Mouse (Mus musculus) kidney, adult 2 months (tissue): ENCODE results near the gene Cdk12. TPM values are rescaled to one million over a fixed set of nuclear protein-coding genes. Genes with fewer than 3 reads are reported as not detected.
"Not testable (repeated sequence)": the region's sequence is repeated elsewhere in the genome, so short reads cannot be mapped to it uniquely, and the experiment has no call there.

Source experiments
- DNase-seq: peaks from one replicate; pipeline ENCODE4 v3.0.0; 2021
- H3K27ac ChIP-seq: fragments of 200-500 bp; 2 replicates; pipeline ENCODE4 v1.5.1; 2012; ENCODE audit warnings: low read depth, low read length, control low read depth, inconsistent platforms; ENCODE audit not compliant: insufficient read depth
- H3K27me3 ChIP-seq: fragments of 200-500 bp; replicated peaks from 2 replicates; pipeline ENCODE4 v1.6.1; 2012; ENCODE audit warnings: mild to moderate bottlenecking, moderate library complexity, low read length, inconsistent platforms; ENCODE audit not compliant: control insufficient read depth, insufficient read depth
- H3K36me3 ChIP-seq: fragments of 200-500 bp; 2 replicates; pipeline ENCODE4 v1.6.1; 2012; ENCODE audit warnings: mild to moderate bottlenecking, moderate library complexity, low read length, inconsistent platforms; ENCODE audit not compliant: control insufficient read depth, insufficient read depth
- H3K4me1 ChIP-seq: fragments of 200-500 bp; 2 replicates; pipeline ENCODE4 v1.6.1; 2011; ENCODE audit warnings: low read length; ENCODE audit not compliant: control insufficient read depth, insufficient read depth
- H3K4me3 ChIP-seq: fragments of 200-500 bp; 2 replicates; pipeline ENCODE4 v1.5.1; 2011; ENCODE audit warnings: mild to moderate bottlenecking, low read depth, low read length, control low read depth; ENCODE audit not compliant: insufficient read depth
- CTCF ChIP-seq: fragments of 200-500 bp; conservative IDR thresholded peaks from 2 replicates; pipeline ENCODE4 v1.5.1; 2011; ENCODE audit warnings: low read depth, mild to moderate bottlenecking, control low read depth, low read length, moderate library complexity, mixed read lengths; ENCODE audit not compliant: insufficient read depth, insufficient read length
- POLR2A ChIP-seq: fragments of 200-500 bp; IDR thresholded peaks from one replicate; pipeline ENCODE4 v1.6.1; 2011; ENCODE audit warnings: low read depth, low read length, control low read depth
- WGBS: fragments of 180-500 bp; shearing (Covaris S2); methylation state at CpG from one replicate; pipeline ENCODE4 v1.1.7; 2018; 5-methylcytosine and 5-hydroxymethylcytosine counted together
- polyA plus RNA-seq: library from polyadenylated mRNA; depleted of rRNA; stranded (reverse); fragments of >200 nt; gene quantifications from 2 replicates; pipeline ENCODE4 v1.2.3, GENCODE M21; 2012

The Cdk12 gene
- polyA plus RNA-seq, 1 experiment: 12.0 TPM

DNA sequence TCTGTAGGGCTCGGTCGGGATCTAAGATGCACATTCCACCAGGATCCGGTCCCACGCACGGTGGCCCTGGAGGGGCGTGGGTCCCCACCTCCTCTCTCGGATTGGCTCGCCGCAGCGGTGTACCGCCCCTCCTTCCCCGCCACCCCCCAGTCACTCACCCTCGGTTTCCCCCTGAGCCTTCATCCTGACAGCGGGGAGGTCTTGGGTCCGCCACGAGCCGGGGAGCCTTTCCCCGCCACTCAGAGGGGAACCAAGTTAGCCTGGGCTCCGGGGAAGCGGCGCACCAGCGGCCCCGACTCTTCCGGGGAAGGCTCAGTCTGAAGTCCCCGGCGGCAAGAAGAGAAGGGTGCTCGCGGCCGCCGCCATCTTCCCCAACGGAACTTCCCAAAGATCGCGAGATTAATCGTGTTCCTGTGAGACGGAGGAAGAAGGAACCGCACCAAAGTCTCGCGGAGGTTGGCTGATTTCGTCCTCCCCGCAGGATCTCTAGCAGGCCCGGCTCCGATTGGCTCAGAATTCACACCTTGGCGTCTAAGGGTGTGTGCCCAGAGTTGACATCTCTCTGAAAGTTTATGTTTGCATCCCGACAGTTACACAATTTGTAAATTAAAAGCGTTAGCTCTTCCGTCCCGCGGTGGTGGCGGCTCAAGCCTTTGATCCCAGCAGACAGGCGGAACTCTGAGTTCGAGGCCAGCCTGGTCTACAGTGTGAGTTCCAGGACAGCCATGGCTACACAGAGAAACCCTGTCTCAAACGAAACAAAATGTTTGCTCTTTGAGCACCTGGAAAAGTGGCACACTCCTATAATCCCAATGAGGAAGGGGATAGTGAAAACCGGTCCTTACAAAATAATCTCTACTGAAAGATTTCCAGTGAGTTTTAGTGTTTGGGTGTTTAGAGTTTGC is 9.7 kb upstream of the Cdk12 start, which contains the start of gene Med1:
Gene Med1 (minus strand): TSS at position 393 of the 905 bp plus-strand sequence.
- TF ChIP-seq POLR2A: peak; percentile 18
- TF ChIP-seq CTCF: no peak
- H3K27me3 ChIP-seq: no peaks in the 10 kb centered on the region
- H3K4me3 ChIP-seq: peak within 1 kb of the TSS; percentile 66
- DNase-seq: peak; percentile 97
- H3K36me3 ChIP-seq: no peaks in the 10 kb centered on the region
- H3K4me1 ChIP-seq: peaks cover 2% of the 10 kb centered on the region; the same call in 1 of the 2 replicates
- under 1% methylated on average over 52 of the region's 53 CpGs for WGBS
- peak within 1 kb of the TSS; percentile 67 for H3K27ac ChIP-seq

DNA sequence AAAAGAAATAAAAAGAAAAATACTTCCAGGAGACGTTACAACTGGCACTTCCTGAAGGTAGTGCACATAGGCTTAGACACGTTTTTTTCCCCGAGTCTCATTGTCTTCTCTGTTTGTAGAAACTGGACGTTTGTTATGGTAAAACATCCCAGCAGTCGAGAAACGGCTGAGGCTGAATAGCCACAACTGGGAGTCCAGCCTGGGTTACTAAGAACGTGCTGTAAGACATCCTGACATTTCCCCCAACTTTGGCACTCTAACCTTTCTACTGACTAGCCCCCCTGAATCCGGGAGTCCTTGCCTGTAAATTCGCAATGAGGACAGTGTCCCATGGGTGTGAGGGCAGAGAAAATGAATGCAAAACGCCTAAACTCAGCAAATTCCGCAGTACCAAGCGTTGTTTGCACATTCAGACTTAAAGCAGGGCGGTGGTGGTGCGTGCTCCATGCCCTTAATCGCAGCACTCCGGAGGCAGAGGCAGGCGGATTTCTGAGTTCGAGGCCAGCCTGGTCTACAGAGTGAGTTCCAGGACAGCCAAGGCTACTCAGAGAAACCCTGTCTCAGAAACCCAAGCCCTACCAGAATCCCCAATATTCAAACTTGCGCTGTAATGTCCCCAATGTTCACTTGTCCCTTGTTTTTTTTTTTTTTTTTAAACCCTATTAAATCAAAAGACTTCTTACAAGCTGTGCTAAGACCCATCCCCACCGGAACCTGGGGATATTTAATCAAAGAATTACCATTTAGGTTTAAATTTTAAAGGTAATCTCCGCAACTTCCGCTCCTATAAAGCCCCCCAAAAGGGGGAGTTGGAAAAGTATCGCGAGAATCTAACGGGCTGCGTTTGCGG is 843 bp upstream of the Cdk12 start:
- DNase-seq: peak; percentile 41
- H3K27me3 ChIP-seq: no peaks in the 10 kb centered on the region
- H3K36me3 ChIP-seq: no peaks in the 10 kb centered on the region
- H3K4me3 ChIP-seq: peak overlapping the region; percentile 56
- peak overlapping the region; percentile 64 for H3K27ac ChIP-seq
- WGBS: 2% methylated on average over 27 of the region's 27 CpGs
- peaks cover 3% of the 10 kb centered on the region; the same call in 1 of the 2 replicates for H3K4me1 ChIP-seq
- TF ChIP-seq CTCF (no peak), POLR2A (no peak)

DNA sequence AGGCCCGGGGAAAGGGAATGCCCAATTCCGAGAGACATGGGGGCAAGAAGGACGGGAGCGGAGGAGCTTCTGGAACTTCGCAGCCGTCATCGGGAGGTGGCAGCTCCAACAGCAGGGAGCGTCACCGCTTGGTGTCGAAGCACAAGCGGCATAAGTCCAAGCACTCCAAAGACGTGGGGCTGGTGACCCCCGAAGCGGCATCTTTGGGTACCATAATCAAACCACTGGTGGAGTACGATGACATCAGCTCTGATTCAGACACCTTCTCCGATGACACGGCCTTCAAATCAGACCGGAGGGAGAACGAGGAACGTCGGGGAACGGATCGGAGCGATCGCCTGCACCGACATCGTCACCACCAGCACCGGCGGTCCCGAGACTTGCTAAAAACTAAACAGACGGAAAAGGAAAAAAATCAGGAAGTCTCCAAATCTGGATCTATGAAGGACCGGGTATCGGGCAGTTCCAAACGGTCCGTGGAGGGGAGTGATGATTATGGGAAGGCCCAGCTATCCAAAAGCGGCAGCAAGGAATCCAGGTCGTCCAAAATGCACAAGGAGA is 572 bp downstream of the Cdk12 start:
- under 1% methylated on average over 37 of the region's 37 CpGs for WGBS
- peak overlapping the region; percentile 95 for H3K27ac ChIP-seq
- peak overlapping the region; percentile 100 for H3K4me3 ChIP-seq
- peaks cover 3% of the 10 kb centered on the region; the same call in 1 of the 2 replicates for H3K4me1 ChIP-seq
- no peak for DNase-seq
- TF ChIP-seq CTCF (no peak), POLR2A (no peak)
- no peaks in the 10 kb centered on the region for H3K27me3 ChIP-seq
- H3K36me3 ChIP-seq: no peaks in the 10 kb centered on the region; the same call in 1 of the 2 replicates

DNA sequence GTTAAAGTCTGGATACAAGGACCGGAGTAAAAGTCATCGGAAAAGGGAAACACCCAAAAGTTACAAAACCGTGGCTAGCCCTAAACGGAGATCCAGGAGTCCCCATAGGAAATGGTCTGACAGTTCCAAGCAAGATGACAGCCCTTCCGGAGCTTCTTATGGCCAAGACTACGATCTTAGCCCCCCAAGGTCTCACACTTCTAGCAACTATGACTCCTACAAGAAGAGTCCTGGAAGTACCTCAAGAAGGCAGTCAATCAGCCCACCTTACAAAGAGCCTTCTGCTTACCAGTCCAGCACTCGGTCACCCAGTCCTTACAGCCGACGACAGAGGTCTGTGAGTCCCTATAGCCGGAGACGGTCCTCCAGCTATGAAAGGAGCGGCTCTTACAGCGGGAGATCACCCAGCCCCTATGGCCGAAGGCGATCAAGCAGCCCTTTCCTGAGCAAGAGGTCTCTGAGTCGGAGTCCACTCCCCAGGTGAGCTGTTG is 1.1 kb downstream of the Cdk12 start:
- H3K4me3 ChIP-seq: peak overlapping the region; percentile 100
- H3K36me3 ChIP-seq: peaks cover under 1% of the 10 kb centered on the region; the same call in 1 of the 2 replicates
- H3K27ac ChIP-seq: peak overlapping the region; percentile 95
- H3K27me3 ChIP-seq: no peaks in the 10 kb centered on the region
- no peak for TF ChIP-seq CTCF
- DNase-seq: peak; percentile 32
- peaks cover 3% of the 10 kb centered on the region; the same call in 1 of the 2 replicates for H3K4me1 ChIP-seq
- WGBS: under 1% methylated on average over 16 of the region's 16 CpGs

DNA sequence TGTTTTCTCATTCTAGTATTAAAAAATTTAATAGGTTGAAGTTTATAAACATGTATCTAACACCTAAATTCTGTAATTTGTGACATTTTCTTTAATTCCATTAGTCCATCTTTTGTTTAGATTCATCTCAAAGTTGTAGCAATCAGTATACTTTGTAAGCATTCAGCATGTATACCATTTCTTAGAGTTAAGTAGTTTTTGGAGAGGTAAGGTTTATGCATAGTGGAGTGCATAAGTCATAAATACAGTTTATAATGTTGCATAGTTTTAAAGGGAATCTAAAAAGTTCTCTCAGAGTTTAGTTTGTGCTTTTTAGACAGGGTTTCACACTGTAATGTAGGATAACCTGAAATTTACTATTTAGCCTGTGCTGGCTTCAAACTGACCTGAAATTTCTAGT is 2.6 kb downstream of the Cdk12 start:
- no peak overlapping the region for H3K27ac ChIP-seq
- DNase-seq: no peak
- H3K36me3 ChIP-seq: peaks cover 4% of the 10 kb centered on the region
- H3K4me1 ChIP-seq: peaks cover 3% of the 10 kb centered on the region; the same call in 1 of the 2 replicates
- H3K27me3 ChIP-seq: no peaks in the 10 kb centered on the region
- no peak for TF ChIP-seq POLR2A
- no peak for TF ChIP-seq CTCF
- H3K4me3 ChIP-seq: no peak overlapping the region

DNA sequence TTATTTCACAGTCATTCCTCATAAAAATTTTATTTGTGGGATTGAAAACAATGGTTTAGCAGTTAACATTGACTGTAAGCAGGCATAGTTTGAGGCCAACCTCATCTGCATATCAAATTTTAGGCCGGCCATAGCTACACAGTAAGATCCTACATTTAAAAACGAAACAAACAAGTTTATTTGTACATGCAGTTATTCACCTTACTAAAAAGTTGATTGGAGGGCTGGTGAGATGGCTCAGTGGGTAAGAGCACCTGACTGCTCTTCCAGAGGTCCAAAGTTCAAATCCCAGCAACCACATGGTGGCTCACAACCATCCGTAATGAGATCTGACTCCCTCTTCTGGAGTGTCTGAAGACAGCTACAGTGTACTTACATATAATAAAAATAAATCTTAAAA is 3.4 kb downstream of the Cdk12 start:
- WGBS: 44% methylated on average over 3 of the region's 3 CpGs
- H3K27ac ChIP-seq, H3K4me3 ChIP-seq, H3K4me1 ChIP-seq, H3K36me3 ChIP-seq, H3K27me3 ChIP-seq: not testable (repeated sequence)
- peak; percentile 66 for DNase-seq

DNA sequence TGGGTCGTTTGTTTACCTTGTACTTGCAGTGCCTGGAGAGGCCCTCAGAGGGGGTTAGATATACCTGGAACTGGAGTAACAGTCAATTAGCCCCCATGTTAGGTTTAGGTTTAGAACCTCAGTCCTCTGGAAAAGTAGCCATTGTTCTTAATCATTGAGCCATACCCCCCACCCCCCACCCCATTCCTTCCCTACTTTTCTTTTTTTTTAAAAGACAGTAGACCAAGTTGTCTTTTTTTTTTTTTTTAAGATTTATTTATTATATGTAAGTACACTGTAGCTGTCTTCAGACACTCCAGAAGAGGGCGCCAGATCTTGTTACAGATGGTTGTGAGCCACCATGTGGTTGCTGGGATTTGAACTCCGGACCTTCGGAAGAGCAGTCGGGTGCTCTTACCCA is 6.8 kb downstream of the Cdk12 start:
- not testable (repeated sequence) for H3K4me3 ChIP-seq, DNase-seq, H3K4me1 ChIP-seq, H3K27ac ChIP-seq, H3K27me3 ChIP-seq
- H3K36me3 ChIP-seq: peaks cover 11% of the 10 kb centered on the region
- WGBS: 73% methylated on average over 5 of the region's 5 CpGs
